Mouse (Mus musculus): ENCODE measurements at regions not wholly inside any gene's neighbourhood (a gene's known extent, or its start where the extent isn't known, plus 50 kb on each side); places are given as distances from the start of the nearest gene placed in this dataset.

- TF ChIP-seq CTCF (IDR thresholded peaks at IDR 0.05; ENCODE audit: extremely low read depth, insufficient read depth, insufficient read length, insufficient replicate concordance) (no peak), POLR2A (IDR thresholded peaks at IDR 0.05; ENCODE audit: low read depth, low read length) (no peak)
Observed at GRCm38 (mm10) chr12:50970759-50971122, 321.8 kb upstream of the Prkd1 start.

All from spleen, adult 2 months (tissue).